Mouse (Mus musculus) testis, adult 2 months (tissue): ENCODE data around the gene Fcgr1.

Source experiments
- CTCF ChIP-seq: fragments of 200-500 bp; IDR thresholded peaks from 2 replicates; pipeline ENCODE4 v1.5.1; 2012; ENCODE audit warnings: low read depth, mild to moderate bottlenecking, inconsistent platforms, low read length, moderate library complexity; ENCODE audit not compliant: control insufficient read depth, insufficient read depth, insufficient replicate concordance
- POLR2A ChIP-seq: fragments of 200-500 bp; IDR thresholded peaks from 2 replicates; pipeline ENCODE4 v1.6.1; 2012; ENCODE audit warnings: low read depth, mild to moderate bottlenecking, inconsistent platforms, low read length, moderate library complexity; ENCODE audit not compliant: control insufficient read depth

- no peak for TF ChIP-seq CTCF
- TF ChIP-seq POLR2A = no peak
Measured at GRCm38 (mm10) chr3:96237335-96237903, 56.4 kb downstream of the Fcgr1 start.
